Mouse (Mus musculus): ENCODE data around the gene Fam129a. TPM values are rescaled to one million over a fixed set of nuclear protein-coding genes. Genes with fewer than 3 reads are reported as not detected.

Fam129a gene
- polyA plus RNA-seq, 1 experiment = 1.7 TPM

GRCm38 (mm10) chr1:151658291-151658830, 87.4 kb downstream of the Fam129a start:
- H3K4me3 ChIP-seq (ENCODE audit: insufficient read depth, poor library complexity, severe bottlenecking) = no peak overlapping the region

GRCm38 (mm10) chr1:151659636-151660035, 88.7 kb downstream of the Fam129a start:
- Histone ChIP-seq H3K79me3 (ENCODE audit: low read depth) (no peaks in the 10 kb centered on the region), H3K36me3 (ENCODE audit: control insufficient read depth, insufficient read depth) (no peaks in the 10 kb centered on the region), H3ac (ENCODE audit: control insufficient read depth, insufficient read length, low read depth) (no peak overlapping the region), H3K27me3 (ENCODE audit: control insufficient read depth, insufficient read depth, insufficient read length) (no peaks in the 10 kb centered on the region), H3K4me3 (ENCODE audit: insufficient read depth, poor library complexity, severe bottlenecking) (no peak overlapping the region), H3K79me2 (ENCODE audit: control insufficient read depth, insufficient read depth) (no peaks in the 10 kb centered on the region)
- no peak for TF ChIP-seq MAX (IDR thresholded peaks at IDR 0.05)
- no peak for TF ChIP-seq CEBPB (IDR thresholded peaks at IDR 0.05; ENCODE audit: low read depth)
- no peak for TF ChIP-seq CTCF (IDR thresholded peaks at IDR 0.05; ENCODE audit: control insufficient read depth, insufficient read depth, insufficient read length)
- TF ChIP-seq MYOD1 (IDR thresholded peaks at IDR 0.05; ENCODE audit: control insufficient read depth, insufficient read length, low read depth) = no peak
- no peak for TF ChIP-seq MYOG (IDR thresholded peaks at IDR 0.05; ENCODE audit: control insufficient read depth, extremely low read depth, insufficient read length)
- no peak for TF ChIP-seq USF1 (IDR thresholded peaks at IDR 0.05; ENCODE audit: low read depth)
- no peak for TF ChIP-seq FOSL1 (IDR thresholded peaks at IDR 0.05; ENCODE audit: insufficient read depth, low read length, poor library complexity, severe bottlenecking)

More at GRCm38 (mm10) chr1:151658291-151658830, 87.4 kb downstream of the Fam129a start:
- TF ChIP-seq CTCF (IDR thresholded peaks at IDR 0.05; ENCODE audit: control insufficient read depth, insufficient read depth, insufficient read length) (no peak), MYOD1 (IDR thresholded peaks at IDR 0.05; ENCODE audit: control insufficient read depth, insufficient read length, low read depth) (no peak), FOSL1 (IDR thresholded peaks at IDR 0.05; ENCODE audit: insufficient read depth, low read length, poor library complexity, severe bottlenecking) (no peak), MAX (IDR thresholded peaks at IDR 0.05) (no peak), MYOG (IDR thresholded peaks at IDR 0.05; ENCODE audit: control insufficient read depth, extremely low read depth, insufficient read length) (no peak), USF1 (IDR thresholded peaks at IDR 0.05; ENCODE audit: low read depth) (no peak), CEBPB (IDR thresholded peaks at IDR 0.05; ENCODE audit: low read depth) (no peak)
- H3K79me2 ChIP-seq (ENCODE audit: control insufficient read depth, insufficient read depth) = no peaks in the 10 kb centered on the region
- H3K36me3 ChIP-seq (ENCODE audit: control insufficient read depth, insufficient read depth) = no peaks in the 10 kb centered on the region
- no peak overlapping the region for H3ac ChIP-seq (ENCODE audit: control insufficient read depth, insufficient read length, low read depth)
- no peaks in the 10 kb centered on the region for H3K27me3 ChIP-seq (ENCODE audit: control insufficient read depth, insufficient read depth, insufficient read length)
- H3K79me3 ChIP-seq (ENCODE audit: low read depth) = no peaks in the 10 kb centered on the region

GRCm38 (mm10) chr1:151660251-151660650, 89.3 kb downstream of the Fam129a start:
- H3K79me2 ChIP-seq (ENCODE audit: control insufficient read depth, insufficient read depth) = no peaks in the 10 kb centered on the region
- H3K27me3 ChIP-seq (ENCODE audit: control insufficient read depth, insufficient read depth, insufficient read length) = no peaks in the 10 kb centered on the region
- H3K79me3 ChIP-seq (ENCODE audit: low read depth) = no peaks in the 10 kb centered on the region
- no peak overlapping the region for H3ac ChIP-seq (ENCODE audit: control insufficient read depth, insufficient read length, low read depth)
- H3K4me3 ChIP-seq (ENCODE audit: insufficient read depth, poor library complexity, severe bottlenecking) = no peak overlapping the region
- TF ChIP-seq CEBPB (IDR thresholded peaks at IDR 0.05; ENCODE audit: low read depth) = no peak
- no peak for TF ChIP-seq MYOG (IDR thresholded peaks at IDR 0.05; ENCODE audit: control insufficient read depth, extremely low read depth, insufficient read length)
- no peak for TF ChIP-seq FOSL1 (IDR thresholded peaks at IDR 0.05; ENCODE audit: insufficient read depth, low read length, poor library complexity, severe bottlenecking)
- no peak for TF ChIP-seq USF1 (IDR thresholded peaks at IDR 0.05; ENCODE audit: low read depth)
- TF ChIP-seq MYOD1 (IDR thresholded peaks at IDR 0.05; ENCODE audit: control insufficient read depth, insufficient read length, low read depth) = no peak
- TF ChIP-seq MAX (IDR thresholded peaks at IDR 0.05) = no peak
- no peak for TF ChIP-seq CTCF (IDR thresholded peaks at IDR 0.05; ENCODE audit: control insufficient read depth, insufficient read depth, insufficient read length)
- no peaks in the 10 kb centered on the region for H3K36me3 ChIP-seq (ENCODE audit: control insufficient read depth, insufficient read depth)

- Histone ChIP-seq H3K4me3 (ENCODE audit: insufficient read depth, poor library complexity, severe bottlenecking) (no peak overlapping the region), H3ac (ENCODE audit: control insufficient read depth, insufficient read length, low read depth) (no peak overlapping the region), H3K79me3 (ENCODE audit: low read depth) (no peaks in the 10 kb centered on the region), H3K27me3 (ENCODE audit: control insufficient read depth, insufficient read depth, insufficient read length) (no peaks in the 10 kb centered on the region), H3K36me3 (ENCODE audit: control insufficient read depth, insufficient read depth) (no peaks in the 10 kb centered on the region), H3K79me2 (ENCODE audit: control insufficient read depth, insufficient read depth) (no peaks in the 10 kb centered on the region)
- TF ChIP-seq CEBPB (IDR thresholded peaks at IDR 0.05; ENCODE audit: low read depth) (no peak), MAX (IDR thresholded peaks at IDR 0.05) (no peak), USF1 (IDR thresholded peaks at IDR 0.05; ENCODE audit: low read depth) (no peak), CTCF (IDR thresholded peaks at IDR 0.05; ENCODE audit: control insufficient read depth, insufficient read depth, insufficient read length) (no peak), FOSL1 (IDR thresholded peaks at IDR 0.05; ENCODE audit: insufficient read depth, low read length, poor library complexity, severe bottlenecking) (no peak), MYOG (IDR thresholded peaks at IDR 0.05; ENCODE audit: control insufficient read depth, extremely low read depth, insufficient read length) (no peak), MYOD1 (IDR thresholded peaks at IDR 0.05; ENCODE audit: control insufficient read depth, insufficient read length, low read depth) (no peak)
Measured at GRCm38 (mm10) chr1:151660883-151661282, 89.9 kb downstream of the Fam129a start.

- Histone ChIP-seq H3K27me3 (ENCODE audit: control insufficient read depth, insufficient read depth, insufficient read length) (no peaks in the 10 kb centered on the region), H3K79me3 (ENCODE audit: low read depth) (no peaks in the 10 kb centered on the region), H3K36me3 (ENCODE audit: control insufficient read depth, insufficient read depth) (no peaks in the 10 kb centered on the region), H3ac (ENCODE audit: control insufficient read depth, insufficient read length, low read depth) (no peak overlapping the region), H3K79me2 (ENCODE audit: control insufficient read depth, insufficient read depth) (no peaks in the 10 kb centered on the region), H3K4me3 (ENCODE audit: insufficient read depth, poor library complexity, severe bottlenecking) (no peak overlapping the region)
- TF ChIP-seq MYOD1 (IDR thresholded peaks at IDR 0.05; ENCODE audit: control insufficient read depth, insufficient read length, low read depth) (no peak), CEBPB (IDR thresholded peaks at IDR 0.05; ENCODE audit: low read depth) (no peak), USF1 (IDR thresholded peaks at IDR 0.05; ENCODE audit: low read depth) (no peak), CTCF (IDR thresholded peaks at IDR 0.05; ENCODE audit: control insufficient read depth, insufficient read depth, insufficient read length) (no peak), FOSL1 (IDR thresholded peaks at IDR 0.05; ENCODE audit: insufficient read depth, low read length, poor library complexity, severe bottlenecking) (no peak), MYOG (IDR thresholded peaks at IDR 0.05; ENCODE audit: control insufficient read depth, extremely low read depth, insufficient read length) (no peak), MAX (IDR thresholded peaks at IDR 0.05) (no peak)
Measured at GRCm38 (mm10) chr1:151661684-151662439, 90.9 kb downstream of the Fam129a start.

Data from C2C12 (cell line).